Mouse (Mus musculus) kidney, embryonic 14.5 days (tissue): Measurements from ENCODE around the gene Ptcra. TPM values are rescaled to one million over a fixed set of nuclear protein-coding genes. Genes with fewer than 3 reads are reported as not detected.
"Not testable (repeated sequence)": the region's sequence is repeated elsewhere in the genome, so short reads cannot be mapped to it uniquely, and the experiment has no call there.

ENCODE experiments used
- ATAC-seq: fragments of 200-750 bp; cut with Nextera tagmentation; 2 replicates; pipeline ENCODE4 v1.8.0; 2017; ENCODE audit warnings: moderate number of reproducible peaks, mild to moderate bottlenecking, moderate TSS enrichment, moderate library complexity; ENCODE audit not compliant: low FRiP score, low TSS enrichment
- H3K27ac ChIP-seq: fragments of 300-500 bp; sonication (generic); 2 replicates; pipeline ENCODE4 v1.5.1; 2014; ENCODE audit warnings: low read depth, mild to moderate bottlenecking, low read length, moderate library complexity, mixed read lengths
- H3K27me3 ChIP-seq: fragments of 300-500 bp; sonication (generic); 2 replicates; pipeline ENCODE4 v1.6.1; 2014; ENCODE audit warnings: mild to moderate bottlenecking, low read length; ENCODE audit not compliant: control insufficient read depth, insufficient read depth
- H3K36me3 ChIP-seq: fragments of 300-500 bp; sonication (generic); 2 replicates; pipeline ENCODE4 v1.6.1; 2014; ENCODE audit warnings: low read length, mixed read lengths; ENCODE audit not compliant: control insufficient read depth, insufficient read depth
- H3K4me1 ChIP-seq: fragments of 300-500 bp; sonication (generic); 2 replicates; pipeline ENCODE4 v1.6.1; 2014; ENCODE audit warnings: low read length, mixed read lengths; ENCODE audit not compliant: control insufficient read depth, insufficient read depth
- H3K4me2 ChIP-seq: fragments of 300-500 bp; sonication (generic); replicated peaks from 2 replicates; pipeline ENCODE4 v1.6.1; 2014; ENCODE audit warnings: low read depth, mild to moderate bottlenecking, low read length
- H3K4me3 ChIP-seq: fragments of 300-500 bp; sonication (generic); 2 replicates; pipeline ENCODE4 v1.5.1; 2014; ENCODE audit warnings: mild to moderate bottlenecking, low read length
- H3K9ac ChIP-seq: fragments of 300-500 bp; sonication (generic); 2 replicates; pipeline ENCODE4 v1.6.1; 2014; ENCODE audit warnings: low read depth, mild to moderate bottlenecking, low read length, moderate library complexity
- H3K9me3 ChIP-seq: fragments of 300-500 bp; sonication (generic); 2 replicates; pipeline ENCODE4 v1.6.1; 2016; ENCODE audit warnings: low read length; ENCODE audit not compliant: control insufficient read depth
- WGBS: fragments of 180-500 bp; shearing (Covaris S2); extraction: QIAGEN DNeasy Blood & Tissue Kit; methylation state at CpG from one replicate; pipeline ENCODE4 v1.1.7; 2014; 5-methylcytosine and 5-hydroxymethylcytosine counted together
- polyA plus RNA-seq: library from polyadenylated mRNA; unstranded; fragments of >200 nt; fragmentation: Nextera tagmentation; extraction: Ambion mirVana; gene quantifications from 2 replicates; pipeline ENCODE4 v1.2.1, GENCODE M21; 2014

The Ptcra gene
- polyA plus RNA-seq, 1 experiment from 2014 or later, result 0.38 TPM

- Histone ChIP-seq H3K9ac (no peak overlapping the region), H3K27ac (no peak overlapping the region), H3K4me3 (no peak overlapping the region), H3K9me3 (no peaks in the 10 kb centered on the region), H3K36me3 (no peaks in the 10 kb centered on the region), H3K4me1 (0 out of 2 replicates have a peak, but pooled peaks cover 5% of the 10 kb centered on the region), H3K27me3 (no peaks in the 10 kb centered on the region), H3K4me2 (no peak overlapping the region)
- ATAC-seq, result no peak
- WGBS, result 87% methylated on average over 2 of the region's 2 CpGs
These were observed 29.5 kb upstream of the Ptcra start for GRCm38 (mm10) chr17:46792963-46793362.

DNA sequence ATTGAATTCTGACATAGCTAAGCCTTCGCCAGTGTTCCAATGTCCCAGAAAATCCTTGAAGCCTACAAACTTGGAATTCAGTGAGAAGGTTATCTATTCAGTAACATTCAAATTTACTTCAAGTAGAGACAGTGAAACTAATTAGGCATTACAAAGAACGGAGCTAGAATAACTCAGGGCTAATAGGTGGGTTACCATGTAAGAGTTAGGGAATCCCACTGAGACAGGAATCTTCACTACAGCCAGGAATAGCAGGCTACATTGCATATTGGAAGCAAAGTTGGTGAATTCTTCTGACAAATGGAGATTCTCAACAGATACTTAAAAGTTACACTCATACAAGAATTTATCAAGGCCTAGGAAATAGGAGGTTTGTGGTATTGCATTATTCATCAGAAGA, 24.5 kb upstream of the Ptcra start:
- not testable (repeated sequence) for H3K27me3 ChIP-seq, H3K36me3 ChIP-seq, ATAC-seq, H3K9me3 ChIP-seq, H3K27ac ChIP-seq, H3K4me3 ChIP-seq, H3K9ac ChIP-seq, H3K4me1 ChIP-seq, H3K4me2 ChIP-seq
- 63% methylated on average over 2 of the region's 2 CpGs for WGBS

- WGBS, result 90% methylated on average over 5 of the region's 5 CpGs
- ATAC-seq, result no peak
These were observed 23.4 kb upstream of the Ptcra start for GRCm38 (mm10) chr17:46786952-46787351.

GRCm38 (mm10) chr17:46783222-46783565, 19.7 kb upstream of the Ptcra start:
- Histone ChIP-seq H3K9me3 (no peaks in the 10 kb centered on the region), H3K4me1 (0 out of 2 replicates have a peak, but pooled peaks cover 6% of the 10 kb centered on the region), H3K4me2 (peak overlapping the region; percentile 63), H3K4me3 (peak overlapping the region; percentile 60), H3K27me3 (no peaks in the 10 kb centered on the region), H3K27ac (peak overlapping the region; percentile 51; the same call in 1 of the 2 replicates), H3K36me3 (peaks cover 24% of the 10 kb centered on the region), H3K9ac (no peak overlapping the region; the same call in 1 of the 2 replicates)
- 76% methylated on average over 2 of the region's 2 CpGs for WGBS
- ATAC-seq, result peak; percentile 18

More at GRCm38 (mm10) chr17:46786952-46787351, 23.4 kb upstream of the Ptcra start:
- no peaks in the 10 kb centered on the region for H3K36me3 ChIP-seq
- no peak overlapping the region for H3K4me3 ChIP-seq
- H3K9ac ChIP-seq, result no peak overlapping the region
- no peaks in the 10 kb centered on the region for H3K9me3 ChIP-seq
- H3K4me2 ChIP-seq, result no peak overlapping the region
- no peak overlapping the region for H3K27ac ChIP-seq
- no peaks in the 10 kb centered on the region for H3K4me1 ChIP-seq
- no peaks in the 10 kb centered on the region for H3K27me3 ChIP-seq

DNA sequence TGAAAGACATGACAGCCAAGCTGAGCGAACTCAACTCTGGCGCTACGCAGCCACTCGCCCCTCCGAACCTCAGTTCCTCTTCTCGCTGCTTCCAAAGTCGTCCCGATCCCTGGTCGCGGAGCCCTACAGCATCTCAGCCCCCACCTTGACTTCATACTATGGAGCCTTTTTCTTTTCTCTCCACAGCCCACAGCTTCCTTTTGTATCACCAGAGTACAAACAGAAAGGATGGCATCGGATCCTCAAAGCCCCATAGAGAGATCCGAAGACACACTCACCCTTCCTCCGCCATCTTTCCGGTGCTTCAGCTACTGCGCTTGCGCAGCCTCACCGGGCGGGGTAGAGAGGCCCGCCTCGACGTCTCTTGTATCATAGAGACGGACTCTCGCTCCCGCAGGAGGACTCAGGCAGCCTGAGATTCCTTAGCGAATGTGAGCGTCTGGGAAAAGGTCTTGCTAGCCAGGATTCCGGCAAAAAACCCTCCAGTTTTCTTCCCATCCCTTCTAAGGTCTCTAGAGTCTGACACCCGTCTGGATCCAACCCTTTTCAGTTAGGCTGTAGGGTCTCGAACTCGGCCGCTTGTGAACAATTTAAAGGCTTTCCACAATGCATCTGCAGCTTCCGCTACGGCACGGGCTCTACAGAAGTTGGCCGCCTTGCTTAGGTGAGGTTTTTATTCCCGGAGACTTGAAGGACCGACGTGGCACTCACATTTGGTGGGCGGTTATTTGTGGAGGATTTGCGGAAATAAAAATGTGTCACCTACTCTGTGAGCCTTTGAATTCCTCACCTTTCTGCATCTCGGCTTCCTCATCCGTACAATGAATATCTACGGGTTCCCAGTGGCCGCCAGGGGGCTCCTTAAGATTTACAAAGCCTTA, 19.1 kb upstream of the Ptcra start, which contains the start of gene Rpl7l1:
Gene Rpl7l1, minus strand, starts transcription at position 332 of the 881 bp plus-strand sequence.
- H3K4me1 ChIP-seq, result 0 out of 2 replicates have a peak, but pooled peaks cover 6% of the 10 kb centered on the region
- no peaks in the 10 kb centered on the region for H3K27me3 ChIP-seq
- peak within 1 kb of the TSS; percentile 51 for H3K27ac ChIP-seq
- ATAC-seq, result peak; percentile 95
- no peaks in the 10 kb centered on the region for H3K9me3 ChIP-seq
- H3K36me3 ChIP-seq, result peaks cover 30% of the 10 kb centered on the region
- WGBS, result under 1% methylated on average over 44 of the region's 44 CpGs
- peak within 1 kb of the TSS; percentile 60 for H3K4me3 ChIP-seq
- H3K4me2 ChIP-seq, result peak within 1 kb of the TSS; percentile 63
- peak within 1 kb of the TSS; percentile 73 for H3K9ac ChIP-seq

DNA sequence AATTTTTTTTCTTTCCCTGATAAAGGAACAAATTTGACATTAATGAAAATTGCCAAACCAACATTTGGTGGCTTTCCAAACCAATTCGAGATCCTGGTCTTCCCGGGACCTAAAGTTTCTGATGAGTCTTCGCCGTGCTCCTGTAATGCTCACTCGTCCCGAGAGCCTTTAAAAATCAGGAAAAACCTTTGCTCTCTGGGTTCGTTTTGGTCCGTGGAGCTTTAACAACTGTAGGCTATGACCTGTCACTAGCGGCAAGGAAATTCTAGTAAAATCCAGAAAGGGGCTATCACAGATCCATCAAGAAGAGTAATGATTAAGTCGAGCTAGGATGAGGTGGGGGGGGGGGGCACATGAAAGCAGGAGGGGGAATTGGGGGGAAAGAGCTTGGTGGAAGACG, 18.4 kb upstream of the Ptcra start:
- peak; percentile 4; the same call in 1 of the 2 replicates for ATAC-seq
- no peaks in the 10 kb centered on the region for H3K27me3 ChIP-seq
- 4% methylated on average over 11 of the region's 11 CpGs for WGBS
- H3K9ac ChIP-seq, result peak overlapping the region; percentile 73
- peak overlapping the region; percentile 51; the same call in 1 of the 2 replicates for H3K27ac ChIP-seq
- H3K4me1 ChIP-seq, result 0 out of 2 replicates have a peak, but pooled peaks cover 6% of the 10 kb centered on the region
- peak overlapping the region; percentile 63 for H3K4me2 ChIP-seq
- no peaks in the 10 kb centered on the region for H3K9me3 ChIP-seq
- peaks cover 36% of the 10 kb centered on the region for H3K36me3 ChIP-seq
- peak overlapping the region; percentile 60 for H3K4me3 ChIP-seq

GRCm38 (mm10) chr17:46776087-46776486, 12.6 kb upstream of the Ptcra start:
- no peak for ATAC-seq
- H3K27ac ChIP-seq, result peak overlapping the region; percentile 4; the same call in 1 of the 2 replicates
- WGBS, result 80% methylated on average over 3 of the region's 3 CpGs
- no peaks in the 10 kb centered on the region for H3K9me3 ChIP-seq
- no peak overlapping the region for H3K4me2 ChIP-seq
- peaks cover 64% of the 10 kb centered on the region for H3K36me3 ChIP-seq
- H3K27me3 ChIP-seq, result no peaks in the 10 kb centered on the region
- H3K4me3 ChIP-seq, result no peak overlapping the region
- peaks cover 7% of the 10 kb centered on the region; the same call in 1 of the 2 replicates for H3K4me1 ChIP-seq
- H3K9ac ChIP-seq, result no peak overlapping the region

- H3K27ac ChIP-seq, result no peak overlapping the region
- H3K9ac ChIP-seq, result no peak overlapping the region
- no peaks in the 10 kb centered on the region for H3K27me3 ChIP-seq
- H3K4me1 ChIP-seq, result peaks cover 7% of the 10 kb centered on the region; the same call in 1 of the 2 replicates
- peaks cover 59% of the 10 kb centered on the region for H3K36me3 ChIP-seq
- WGBS, result 95% methylated on average over 9 of the region's 9 CpGs
- no peak overlapping the region for H3K4me2 ChIP-seq
- no peaks in the 10 kb centered on the region for H3K9me3 ChIP-seq
- no peak overlapping the region for H3K4me3 ChIP-seq
- ATAC-seq, result no peak
These were observed 11.6 kb upstream of the Ptcra start for GRCm38 (mm10) chr17:46775070-46775469.

DNA sequence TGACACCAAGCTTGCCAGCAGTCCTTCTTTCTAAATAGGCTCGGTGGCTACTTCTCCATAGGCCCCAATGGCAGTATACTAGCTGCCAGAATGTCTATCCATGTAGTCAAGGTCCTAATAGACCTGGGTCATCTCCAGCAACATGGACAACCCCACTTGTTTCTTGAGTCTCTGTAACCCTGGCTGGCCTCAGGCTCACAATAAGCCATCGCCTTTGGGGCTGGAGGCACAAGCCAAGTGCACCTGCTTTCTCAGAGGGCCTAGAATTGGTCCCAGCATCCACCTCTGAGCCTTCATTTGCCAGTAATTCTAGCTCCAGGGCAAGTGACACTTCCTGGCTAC, 10.6 kb upstream of the Ptcra start:
- no peak overlapping the region for H3K27ac ChIP-seq
- H3K9me3 ChIP-seq, result no peaks in the 10 kb centered on the region
- no peak for ATAC-seq
- peaks cover 50% of the 10 kb centered on the region for H3K36me3 ChIP-seq
- H3K9ac ChIP-seq, result no peak overlapping the region
- H3K4me3 ChIP-seq, result no peak overlapping the region
- H3K27me3 ChIP-seq, result no peaks in the 10 kb centered on the region
- H3K4me1 ChIP-seq, result peaks cover 7% of the 10 kb centered on the region; the same call in 1 of the 2 replicates
- 48% methylated on average over 2 of the region's 2 CpGs for WGBS
- H3K4me2 ChIP-seq, result no peak overlapping the region; the same call in 1 of the 2 replicates
